In genomic region chr17:50609908-50610307, GRCm38 (mm10) we compare ENCODE assay signal across 16 mouse cellular contexts.
"Had no signal": no experiment of that assay in that cellular context is flagged by ENCODE, and none has a peak within 500 bp of the region (broad histone marks: within the 10 kb centered on the region; RNA-seq: fewer than 3 reads in every experiment).

No protein-coding gene starts in this region.

- H3K27ac ChIP-seq: kidney, postnatal 0 days; layer of hippocampus, adult 2 months; left cerebral cortex, adult 2 months; limb, embryonic 15.5 days; liver, embryonic 12.5 days; midbrain, embryonic 10.5 days had no signal

- H3K4me3 ChIP-seq: layer of hippocampus, adult 2 months; left cerebral cortex, adult 2 months; limb, embryonic 15.5 days; liver, embryonic 12.5 days; midbrain, embryonic 10.5 days; myocyte had no signal

- H3K9me3 ChIP-seq: limb, embryonic 15.5 days; liver, embryonic 12.5 days had no signal

- ATAC-seq: liver, embryonic 12.5 days had no signal

- H3K27me3 ChIP-seq: limb, embryonic 15.5 days; liver, embryonic 12.5 days had no signal

- H3K4me2 ChIP-seq: limb, embryonic 15.5 days; liver, embryonic 12.5 days; lung, embryonic 14.5 days had no signal

- H3K9ac ChIP-seq: limb, embryonic 15.5 days; liver, embryonic 12.5 days; lung, embryonic 14.5 days had no signal

- H3K4me1 ChIP-seq: limb, embryonic 15.5 days; liver, embryonic 12.5 days; midbrain, embryonic 10.5 days had no signal

- DNase-seq: kidney, adult 11 months; kidney, adult 9 months; kidney, postnatal 4 days; lung, embryonic 14.5 days; lung, postnatal 14 days; midbrain, embryonic 14.5 days; right cerebral cortex, postnatal 14 days; thymus, adult 18-20 months; thymus, postnatal 14 days had no signal
